Mouse (Mus musculus) neural tube, embryonic 14.5 days (tissue): Measurements from ENCODE around the gene Mef2d. TPM values are rescaled to one million over a fixed set of nuclear protein-coding genes. Genes with fewer than 3 reads are reported as not detected.

ENCODE experiments used
- ATAC-seq: fragments of 200-750 bp; cut with Nextera tagmentation; 2 replicates; pipeline ENCODE4 v1.8.0; 2017; ENCODE audit warnings: low read depth, mild to moderate bottlenecking, moderate TSS enrichment, moderate library complexity
- H3K27ac ChIP-seq: fragments of 300-500 bp; sonication (generic); 2 replicates; pipeline ENCODE4 v1.5.1; 2014; ENCODE audit warnings: low read depth, mild to moderate bottlenecking, control low read depth, low read length, moderate library complexity, mixed read lengths
- H3K27me3 ChIP-seq: fragments of 300-500 bp; sonication (generic); 2 replicates; pipeline ENCODE4 v1.6.1; 2014; ENCODE audit warnings: low read length; ENCODE audit not compliant: control insufficient read depth, insufficient read depth
- H3K36me3 ChIP-seq: fragments of 300-500 bp; sonication (generic); 2 replicates; pipeline ENCODE4 v1.6.1; 2014; ENCODE audit warnings: low read length, mixed read lengths; ENCODE audit not compliant: control insufficient read depth, insufficient read depth
- H3K4me1 ChIP-seq: fragments of 300-500 bp; sonication (generic); 2 replicates; pipeline ENCODE4 v1.6.1; 2014; ENCODE audit warnings: low read length; ENCODE audit not compliant: control insufficient read depth, insufficient read depth
- H3K4me2 ChIP-seq: fragments of 300-500 bp; sonication (generic); 2 replicates; pipeline ENCODE4 v1.6.1; 2014; ENCODE audit warnings: mild to moderate bottlenecking, low read depth, low read length, control low read depth
- H3K4me3 ChIP-seq: fragments of 300-500 bp; sonication (generic); 2 replicates; pipeline ENCODE4 v1.5.1; 2014; ENCODE audit warnings: low read depth, low read length, control low read depth, mixed read lengths
- H3K9ac ChIP-seq: fragments of 300-500 bp; sonication (generic); replicated peaks from 2 replicates; pipeline ENCODE4 v1.6.1; 2014; ENCODE audit warnings: low read depth, mild to moderate bottlenecking, control low read depth, low read length, mixed read lengths
- H3K9me3 ChIP-seq: fragments of 300-500 bp; sonication (generic); 2 replicates; pipeline ENCODE4 v1.6.1; 2016; ENCODE audit warnings: low read length; ENCODE audit not compliant: control insufficient read depth
- WGBS: fragments of 180-500 bp; shearing (Covaris S2); extraction: QIAGEN DNeasy Blood & Tissue Kit; methylation state at CpG from one replicate; pipeline ENCODE4 v1.1.7; 2014; 5-methylcytosine and 5-hydroxymethylcytosine counted together
- microRNA-seq: library from miRNA; unstranded; fragments of <30 nt; microRNA quantifications from one replicate; pipeline ENCODE4, GENCODE M21; 2016
- polyA plus RNA-seq: library from polyadenylated mRNA; unstranded; fragments of >200 nt; fragmentation: Nextera tagmentation; extraction: Ambion mirVana; gene quantifications from 2 replicates; pipeline ENCODE4 v1.2.1, GENCODE M21; 2014

The Mef2d gene
- polyA plus RNA-seq, 1 experiment from 2014 or later = 19.6 TPM

GRCm38 (mm10) chr3:88217679-88218078, 75.5 kb downstream of the Mef2d start:
- H3K27ac ChIP-seq = peak overlapping the region; percentile 99
- peaks cover 43% of the 10 kb centered on the region for H3K4me1 ChIP-seq
- H3K36me3 ChIP-seq = peaks cover 4% of the 10 kb centered on the region; the same call in 1 of the 2 replicates
- no peak for ATAC-seq
- peak overlapping the region; percentile 73 for H3K4me3 ChIP-seq
- 15% methylated on average over 1 of the region's 2 CpGs for WGBS
- no peaks in the 10 kb centered on the region for H3K9me3 ChIP-seq
- H3K9ac ChIP-seq = peak overlapping the region; percentile 99
- H3K27me3 ChIP-seq = no peaks in the 10 kb centered on the region
- peak overlapping the region; percentile 93 for H3K4me2 ChIP-seq

- Histone ChIP-seq H3K27me3 (no peaks in the 10 kb centered on the region), H3K9ac (peak overlapping the region; percentile 56), H3K4me1 (peaks cover 44% of the 10 kb centered on the region), H3K36me3 (peaks cover 25% of the 10 kb centered on the region), H3K4me3 (peak overlapping the region; percentile 22), H3K4me2 (peak overlapping the region; percentile 93), H3K27ac (peak overlapping the region; percentile 89), H3K9me3 (no peaks in the 10 kb centered on the region)
- no peak for ATAC-seq
- WGBS = 6% methylated on average over 9 of the region's 9 CpGs
Observed at GRCm38 (mm10) chr3:88219940-88220339, 77.8 kb downstream of the Mef2d start.

GRCm38 (mm10) chr3:88220842-88221241, 78.7 kb downstream of the Mef2d start:
- Histone ChIP-seq H3K27me3 (no peaks in the 10 kb centered on the region), H3K36me3 (peaks cover 31% of the 10 kb centered on the region), H3K4me1 (peaks cover 50% of the 10 kb centered on the region), H3K4me2 (peak overlapping the region; percentile 93), H3K9me3 (no peaks in the 10 kb centered on the region), H3K9ac (peak overlapping the region; percentile 56), H3K4me3 (peak overlapping the region; percentile 3; the same call in 1 of the 2 replicates), H3K27ac (peak overlapping the region; percentile 89)
- ATAC-seq = no peak
- 4% methylated on average over 6 of the region's 6 CpGs for WGBS

Small RNA genes within 50 kb of the gene (microRNA-seq; reads per million reads assigned to microRNA genes)
- gene Gm25641 (not detected), gene Mir3093 (24.2 reads per million, percentile 26 among the genes with 10 or more reads in this experiment), gene Mir9-1 (not detected)

Other genes with a start within 250 kb of the Mef2d start
- gene Hdgf, start 236.1 kb upstream of the Mef2d start, polyA plus RNA-seq = 128 and 151 TPM in 2 replicates
- 53.5 and 58.9 TPM in 2 replicates for gene Mrpl24, start 222.9 kb upstream of the Mef2d start, polyA plus RNA-seq
- gene Isg20l2, start 212.1 kb upstream of the Mef2d start, polyA plus RNA-seq = 16.1 and 23.1 TPM in 2 replicates
- 19.7 and 20.6 TPM in 2 replicates for gene Rrnad1, start 211.7 kb upstream of the Mef2d start, polyA plus RNA-seq
- gene Crabp2, start 193.7 kb upstream of the Mef2d start, polyA plus RNA-seq = 45.5 and 103 TPM in 2 replicates
- 11.1 and 16.7 TPM in 2 replicates for gene Nes, start 171.3 kb upstream of the Mef2d start, polyA plus RNA-seq
- 79.5 and 107 TPM in 2 replicates for gene Bcan, start 142.1 kb upstream of the Mef2d start, polyA plus RNA-seq
- gene Hapln2, start 114.8 kb upstream of the Mef2d start, polyA plus RNA-seq = 0.39 and 0.76 TPM in 2 replicates
- 31.2 and 36.5 TPM in 2 replicates for gene Gpatch4, start 99.3 kb upstream of the Mef2d start, polyA plus RNA-seq
- 157 and 167 TPM in 2 replicates for gene Naxe, start 83.9 kb upstream of the Mef2d start, polyA plus RNA-seq
- gene Ttc24, start 64.1 kb upstream of the Mef2d start, polyA plus RNA-seq = not detected in 2 replicates
- 1.2 and 2.5 TPM in 2 replicates for gene Iqgap3, start 60.4 kb upstream of the Mef2d start, polyA plus RNA-seq
- 0.51 and 0.85 TPM in 2 replicates for gene Rhbg, start 112.3 kb downstream of the Mef2d start, polyA plus RNA-seq
- 0.72 TPM in 1 of 2 replicates, not detected in the other for gene Gm38392, start 144.8 kb downstream of the Mef2d start, polyA plus RNA-seq
- 8.1 and 9.0 TPM in 2 replicates for gene Tsacc, start 154.6 kb downstream of the Mef2d start, polyA plus RNA-seq
- gene Cct3, start 154.7 kb downstream of the Mef2d start, polyA plus RNA-seq = 427 and 462 TPM in 2 replicates
- gene Glmp, start 182.7 kb downstream of the Mef2d start, polyA plus RNA-seq = 65.0 and 76.4 TPM in 2 replicates
- gene Tmem79, start 193.8 kb downstream of the Mef2d start, polyA plus RNA-seq = 0.90 and 0.99 TPM in 2 replicates
- gene Smg5, start 193.9 kb downstream of the Mef2d start, polyA plus RNA-seq = 47.6 and 49.0 TPM in 2 replicates
- 0.35 and 1.6 TPM in 2 replicates for gene Paqr6, start 222.2 kb downstream of the Mef2d start, polyA plus RNA-seq
- 0.28 TPM in 1 of 2 replicates, not detected in the other for gene Bglap3, start 230.4 kb downstream of the Mef2d start, polyA plus RNA-seq
- not detected in 2 replicates for gene Bglap2, start 236.3 kb downstream of the Mef2d start, polyA plus RNA-seq
- gene Bglap, start 242.1 kb downstream of the Mef2d start, polyA plus RNA-seq = not detected in 2 replicates